Comparison of ENCODE assay signal across 8 mouse cellular contexts in genomic region chr3:121737453-121737852, GRCm38 (mm10). TPM values are rescaled to one million over a fixed set of nuclear protein-coding genes. Genes with fewer than 3 reads are reported as not detected.
DNase-seq lines count a peak whose midpoint lies in the region; ATAC-seq and TF ChIP-seq lines count a peak whose summit lies in the region.
"Had no signal": no experiment of that assay in that cellular context is flagged by ENCODE, and none has a peak within 500 bp of the region (broad histone marks: within the 10 kb centered on the region; RNA-seq: fewer than 3 reads in every experiment).

No protein-coding gene starts in this region.

- no peak overlapping the region for H3K4me3 ChIP-seq in kidney, adult 2 months (ENCODE audit: insufficient read depth, low read depth, low read length)
- H3K4me3 ChIP-seq in ES-Bruce4 (ENCODE audit: low read depth, low read length): no peak overlapping the region
- H3K4me3 ChIP-seq in lung, embryonic 14.5 days (ENCODE audit: low read depth, low read length): no peak overlapping the region
- H3K4me3 ChIP-seq in forebrain, embryonic 14.5 days (ENCODE audit: low read depth, low read length): no peak overlapping the region
- H3K4me3 ChIP-seq: limb, embryonic 15.5 days had no signal

- peak; percentile 46 for DNase-seq in kidney, adult 2 months
- no peak for DNase-seq in kidney, postnatal 14 days
- peak; percentile 34 to 47 for DNase-seq in B cell, adult 2 months
- peak; percentile 56 for DNase-seq in lung, embryonic 14.5 days
- no peak for DNase-seq in forebrain, embryonic 14.5 days (ENCODE audit: low spot score)

- H3K27me3 ChIP-seq in kidney, adult 2 months (replicated peaks; ENCODE audit: control insufficient read depth, insufficient read depth, low read length): no peaks in the 10 kb centered on the region
- no peaks in the 10 kb centered on the region for H3K27me3 ChIP-seq in ES-Bruce4 (ENCODE audit: control insufficient read depth, insufficient read depth, low read length, poor library complexity, severe bottlenecking)
- H3K27me3 ChIP-seq in lung, embryonic 14.5 days (ENCODE audit: insufficient read depth, low read length): no peaks in the 10 kb centered on the region
- H3K27me3 ChIP-seq in forebrain, embryonic 14.5 days (replicated peaks; ENCODE audit: control insufficient read depth, insufficient read depth, low read length): no peaks in the 10 kb centered on the region
- H3K27me3 ChIP-seq: limb, embryonic 15.5 days had no signal

- TF ChIP-seq CTCF in kidney, adult 2 months (conservative IDR thresholded peaks at IDR 0.05; ENCODE audit: insufficient read depth, insufficient read length, low read depth, low read length): peak; percentile 59
- TF ChIP-seq CTCF in ES-Bruce4 (IDR thresholded peaks at IDR 0.05; ENCODE audit: low read depth, low read length): peak; percentile 22
- TF ChIP-seq CTCF in lung, embryonic 14.5 days (IDR thresholded peaks at IDR 0.05; ENCODE audit: low read depth): peak; percentile 64

- H3K9ac ChIP-seq in ES-Bruce4 (ENCODE audit: low read depth, poor library complexity, severe bottlenecking): no peak overlapping the region
- H3K9ac ChIP-seq in lung, embryonic 14.5 days: no peak overlapping the region
- H3K9ac ChIP-seq in forebrain, embryonic 14.5 days (ENCODE audit: low read length): no peak overlapping the region
- H3K9ac ChIP-seq: limb, embryonic 15.5 days had no signal

- H3K4me2 ChIP-seq in lung, embryonic 14.5 days: no peak overlapping the region
- H3K4me2 ChIP-seq in forebrain, embryonic 14.5 days (ENCODE audit: low read length): no peak overlapping the region
- H3K4me2 ChIP-seq: limb, embryonic 15.5 days had no signal

- no peak for ATAC-seq in lung, embryonic 14.5 days (ENCODE audit: insufficient read depth)
- ATAC-seq in forebrain, embryonic 14.5 days: no peak
- no peak for ATAC-seq in monocyte, adult 5-6 weeks (replicated peaks; ENCODE audit: insufficient number of reproducible peaks, low FRiP score, low TSS enrichment, poor library complexity, severe bottlenecking)

- WGBS in kidney, adult 2 months: 64% methylated on average over 1 of the region's 1 CpGs
- 38% methylated on average over 1 of the region's 1 CpGs for WGBS in lung, embryonic 14.5 days
- 0% methylated on average over 1 of the region's 1 CpGs for WGBS in forebrain, embryonic 14.5 days

- TF ChIP-seq EP300 in ES-Bruce4 (IDR thresholded peaks at IDR 0.05; ENCODE audit: insufficient read depth, low read depth, low read length): no peak

- H3K4me1 ChIP-seq in kidney, adult 2 months (ENCODE audit: control insufficient read depth, insufficient read depth, low read length): peaks cover 11% of the 10 kb centered on the region
- H3K4me1 ChIP-seq in ES-Bruce4 (ENCODE audit: control insufficient read depth, insufficient read depth, low read length): no peaks in the 10 kb centered on the region
- peaks cover 15% of the 10 kb centered on the region for H3K4me1 ChIP-seq in lung, embryonic 14.5 days (ENCODE audit: insufficient read depth)
- 0 out of 2 replicates have a peak, but pooled peaks cover 3% of the 10 kb centered on the region for H3K4me1 ChIP-seq in forebrain, embryonic 14.5 days (ENCODE audit: control insufficient read depth, insufficient read depth, low read length)

- TF ChIP-seq POLR2A in kidney, adult 2 months (IDR thresholded peaks at IDR 0.05; ENCODE audit: low read depth, low read length): no peak
- TF ChIP-seq POLR2A in ES-Bruce4 (IDR thresholded peaks at IDR 0.05; ENCODE audit: insufficient read depth, low read length): no peak

- H3K36me3 ChIP-seq in kidney, adult 2 months (ENCODE audit: control insufficient read depth, insufficient read depth, low read length): no peaks in the 10 kb centered on the region; the same call in 1 of the 2 replicates
- peaks cover 4% of the 10 kb centered on the region; the same call in 1 of the 2 replicates for H3K36me3 ChIP-seq in ES-Bruce4 (ENCODE audit: control insufficient read depth, insufficient read depth, low read length, poor library complexity, severe bottlenecking)
- peaks cover 10% of the 10 kb centered on the region; the same call in 1 of the 2 replicates for H3K36me3 ChIP-seq in lung, embryonic 14.5 days (ENCODE audit: insufficient read depth)
- H3K36me3 ChIP-seq in forebrain, embryonic 14.5 days (ENCODE audit: control insufficient read depth, insufficient read depth, low read length): 0 out of 2 replicates have a peak, but pooled peaks cover 6% of the 10 kb centered on the region

- no peaks in the 10 kb centered on the region for H3K9me3 ChIP-seq in ES-Bruce4 (replicated peaks; ENCODE audit: control insufficient read depth, insufficient read depth, low read length, poor library complexity, severe bottlenecking)
- H3K9me3 ChIP-seq in lung, embryonic 14.5 days (ENCODE audit: low read depth, low read length): no peaks in the 10 kb centered on the region
- H3K9me3 ChIP-seq in forebrain, embryonic 14.5 days (replicated peaks; ENCODE audit: control insufficient read depth, low read length): no peaks in the 10 kb centered on the region
- H3K9me3 ChIP-seq: limb, embryonic 15.5 days had no signal

- no peak overlapping the region for H3K27ac ChIP-seq in kidney, adult 2 months (ENCODE audit: insufficient read depth, low read depth, low read length)
- no peak overlapping the region for H3K27ac ChIP-seq in ES-Bruce4 (ENCODE audit: insufficient read depth, low read length)
- no peak overlapping the region for H3K27ac ChIP-seq in lung, embryonic 14.5 days (ENCODE audit: low read depth)
- no peak overlapping the region for H3K27ac ChIP-seq in forebrain, embryonic 14.5 days (ENCODE audit: low read depth, low read length)
- H3K27ac ChIP-seq: limb, embryonic 15.5 days had no signal

RNA-seq across cellular contexts. Expression of gene F3, which starts 14.1 kb away (rescaled TPM):
- polyA plus RNA-seq in kidney, adult 2 months (2012; rRNA removed): 16.8 and 17.4 TPM in 2 replicates
- polyA plus RNA-seq in ES-Bruce4 (2011; ENCODE audit: insufficient read depth, insufficient read length, low read depth, missing spikeins): 47.3 and 53.1 TPM in 2 replicates
- polyA plus RNA-seq in lung, embryonic 14.5 days (2014; fragmentation: Nextera tagmentation; extraction: Ambion mirVana): 16.1 and 19.1 TPM in 2 replicates
- 8.8 and 11.0 TPM in 2 replicates for polyA plus RNA-seq in forebrain, embryonic 14.5 days (2014; fragmentation: Nextera tagmentation; extraction: Ambion mirVana)
- total RNA-seq in monocyte, adult 5-6 weeks (2017): not detected in 3 replicates

Comparison
In these comparisons a context has a peak if more than half of its experiments do, and no peak if none do; other contexts are left out.
1. DNase-seq: peak in kidney, adult 2 months (single experiment), B cell, adult 2 months (2 of 2) and lung, embryonic 14.5 days (single experiment); none in kidney, postnatal 14 days (single experiment) and forebrain, embryonic 14.5 days (single experiment).
2. Peak in every context shown above with its lines, with median percentiles within 50 percentile points of each other: CTCF ChIP-seq.